Mouse (Mus musculus): ENCODE results near the gene Use1. TPM values are rescaled to one million over a fixed set of nuclear protein-coding genes. Genes with fewer than 3 reads are reported as not detected.

Gene Use1
- polyA plus RNA-seq, 1 experiment from 2014 or later, result 95.4 TPM

- peak within 1 kb of the TSS; percentile 79 to 83 for H3K4me3 ChIP-seq (ENCODE audit: control insufficient read depth in 1 of 2, insufficient read depth in 1 of 2, low read depth in 1 of 2, low read length in 2 of 2)
- WGBS, result 1% methylated on average over 67 of the region's 68 CpGs
- peak within 1 kb of the TSS; percentile 72 for H3K9ac ChIP-seq (ENCODE audit: low read length)
- peak within 1 kb of the TSS; percentile 63 for H3K4me2 ChIP-seq (ENCODE audit: low read length)
- H3K36me3 ChIP-seq (ENCODE audit: control insufficient read depth, insufficient read depth, low read length), result peaks cover 46% of the 10 kb centered on the region
- peaks cover 8 to 31% of the 10 kb centered on the region in 2 experiments for H3K4me1 ChIP-seq (ENCODE audit: control insufficient read depth in 2 of 2, insufficient read depth in 2 of 2, low read length in 2 of 2)
- peak within 1 kb of the TSS; percentile 80 to 87 for H3K27ac ChIP-seq (replicated peaks in 1 of 2; ENCODE audit: control insufficient read depth in 1 of 2, insufficient read depth in 1 of 2, low read depth in 2 of 2, low read length in 2 of 2)
- H3K9me3 ChIP-seq (ENCODE audit: control insufficient read depth, low read length), result no peaks in the 10 kb centered on the region
- no peaks in the 10 kb centered on the region for H3K27me3 ChIP-seq (ENCODE audit: control insufficient read depth, insufficient read depth, low read length)
- ATAC-seq (ENCODE audit: insufficient number of reproducible peaks, insufficient read depth, low FRiP score, low read depth), result peak; percentile 86
Measured at GRCm38 (mm10) chr8:71371236-71371848, 4.7 kb downstream of the Use1 start, which contains the start of gene Ocel1. TSS of gene Ocel1 (plus strand) at chr8:71371298.

- Histone ChIP-seq H3K4me1 (ENCODE audit: control insufficient read depth in 2 of 2, insufficient read depth in 2 of 2, low read length in 2 of 2) (peaks cover 12 to 35% of the 10 kb centered on the region in 2 experiments), H3K36me3 (ENCODE audit: control insufficient read depth, insufficient read depth, low read length) (peaks cover 56% of the 10 kb centered on the region), H3K9me3 (ENCODE audit: control insufficient read depth, low read length) (no peaks in the 10 kb centered on the region), H3K27me3 (ENCODE audit: control insufficient read depth, insufficient read depth, low read length) (no peaks in the 10 kb centered on the region), H3K4me2 (ENCODE audit: low read length) (no peak overlapping the region), H3K9ac (ENCODE audit: low read length) (no peak overlapping the region), H3K27ac (replicated peaks in 1 of 2; ENCODE audit: control insufficient read depth in 1 of 2, insufficient read depth in 1 of 2, low read depth in 2 of 2, low read length in 2 of 2) (no peak overlapping the region), H3K4me3 (ENCODE audit: control insufficient read depth in 1 of 2, insufficient read depth in 1 of 2, low read depth in 1 of 2, low read length in 2 of 2) (no peak overlapping the region)
- no peak for ATAC-seq (ENCODE audit: insufficient number of reproducible peaks, insufficient read depth, low FRiP score, low read depth)
- WGBS, result 85% methylated on average over 12 of the region's 12 CpGs
Measured at GRCm38 (mm10) chr8:71372427-71372826, 5.8 kb downstream of the Use1 start.

GRCm38 (mm10) chr8:71373000-71373399 lies 6.4 kb downstream of the Use1 start:
- Histone ChIP-seq H3K4me3 (ENCODE audit: control insufficient read depth in 1 of 2, insufficient read depth in 1 of 2, low read depth in 1 of 2, low read length in 2 of 2) (no peak overlapping the region), H3K4me2 (ENCODE audit: low read length) (no peak overlapping the region), H3K4me1 (ENCODE audit: control insufficient read depth in 2 of 2, insufficient read depth in 2 of 2, low read length in 2 of 2) (peaks cover 9 to 30% of the 10 kb centered on the region in 2 experiments), H3K36me3 (ENCODE audit: control insufficient read depth, insufficient read depth, low read length) (peaks cover 62% of the 10 kb centered on the region), H3K9me3 (ENCODE audit: control insufficient read depth, low read length) (no peaks in the 10 kb centered on the region), H3K9ac (ENCODE audit: low read length) (no peak overlapping the region), H3K27ac (replicated peaks in 1 of 2; ENCODE audit: control insufficient read depth in 1 of 2, insufficient read depth in 1 of 2, low read depth in 2 of 2, low read length in 2 of 2) (no peak overlapping the region), H3K27me3 (ENCODE audit: control insufficient read depth, insufficient read depth, low read length) (no peaks in the 10 kb centered on the region)
- ATAC-seq (ENCODE audit: insufficient number of reproducible peaks, insufficient read depth, low FRiP score, low read depth), result no peak
- 90% methylated on average over 3 of the region's 3 CpGs for WGBS

GRCm38 (mm10) chr8:71374616-71375206 lies 8.1 kb downstream of the Use1 start:
- 75% methylated on average over 17 of the region's 17 CpGs for WGBS
- Histone ChIP-seq H3K9ac (ENCODE audit: low read length) (no peak overlapping the region), H3K4me3 (ENCODE audit: control insufficient read depth in 1 of 2, insufficient read depth in 1 of 2, low read depth in 1 of 2, low read length in 2 of 2) (no peak overlapping the region), H3K36me3 (ENCODE audit: control insufficient read depth, insufficient read depth, low read length) (peaks cover 59% of the 10 kb centered on the region), H3K9me3 (ENCODE audit: control insufficient read depth, low read length) (no peaks in the 10 kb centered on the region), H3K4me2 (ENCODE audit: low read length) (no peak overlapping the region), H3K27ac (replicated peaks in 1 of 2; ENCODE audit: control insufficient read depth in 1 of 2, insufficient read depth in 1 of 2, low read depth in 2 of 2, low read length in 2 of 2) (no peak overlapping the region), H3K27me3 (ENCODE audit: control insufficient read depth, insufficient read depth, low read length) (no peaks in the 10 kb centered on the region), H3K4me1 (ENCODE audit: control insufficient read depth in 2 of 2, insufficient read depth in 2 of 2, low read length in 2 of 2) (peaks cover 12 to 33% of the 10 kb centered on the region in 2 experiments)
- ATAC-seq (ENCODE audit: insufficient number of reproducible peaks, insufficient read depth, low FRiP score, low read depth), result no peak

- 0 out of 4 replicates have a peak overlapping the region, but pooled peaks of 1 of the 2 experiments have one; percentile 39 for H3K27ac ChIP-seq (replicated peaks in 1 of 2; ENCODE audit: control insufficient read depth in 1 of 2, insufficient read depth in 1 of 2, low read depth in 2 of 2, low read length in 2 of 2)
- whole genome bisulfite sequencing, result 12% methylated on average over 72 of the region's 74 CpGs
- peaks cover 17 to 33% of the 10 kb centered on the region in 2 experiments for H3K4me1 ChIP-seq (ENCODE audit: control insufficient read depth in 2 of 2, insufficient read depth in 2 of 2, low read length in 2 of 2)
- no peaks in the 10 kb centered on the region for H3K9me3 ChIP-seq (ENCODE audit: control insufficient read depth, low read length)
- H3K27me3 ChIP-seq (ENCODE audit: control insufficient read depth, insufficient read depth, low read length), result no peaks in the 10 kb centered on the region
- no peak for ATAC-seq (ENCODE audit: insufficient number of reproducible peaks, insufficient read depth, low FRiP score, low read depth)
- H3K4me2 ChIP-seq (ENCODE audit: low read length), result peak overlapping the region; percentile 59
- H3K4me3 ChIP-seq (ENCODE audit: control insufficient read depth in 1 of 2, insufficient read depth in 1 of 2, low read depth in 1 of 2, low read length in 2 of 2), result peak overlapping the region in 1 of 2 experiments; percentile 20; a peak in 2 of 4 replicates
- peak overlapping the region; percentile 52; the same call in 1 of the 2 replicates for H3K9ac ChIP-seq (ENCODE audit: low read length)
- peaks cover 57% of the 10 kb centered on the region for H3K36me3 ChIP-seq (ENCODE audit: control insufficient read depth, insufficient read depth, low read length)
Measured at GRCm38 (mm10) chr8:71375581-71376422, 9.2 kb downstream of the Use1 start.

- peaks cover 57% of the 10 kb centered on the region for H3K36me3 ChIP-seq (ENCODE audit: control insufficient read depth, insufficient read depth, low read length)
- H3K4me2 ChIP-seq (ENCODE audit: low read length), result peak overlapping the region; percentile 59
- peak overlapping the region; percentile 52; the same call in 1 of the 2 replicates for H3K9ac ChIP-seq (ENCODE audit: low read length)
- WGBS, result 55% methylated on average over 8 of the region's 8 CpGs
- H3K4me1 ChIP-seq (ENCODE audit: control insufficient read depth in 2 of 2, insufficient read depth in 2 of 2, low read length in 2 of 2), result peaks cover 17 to 32% of the 10 kb centered on the region in 2 experiments
- H3K27ac ChIP-seq (replicated peaks in 1 of 2; ENCODE audit: control insufficient read depth in 1 of 2, insufficient read depth in 1 of 2, low read depth in 2 of 2, low read length in 2 of 2), result no peak overlapping the region
- H3K9me3 ChIP-seq (ENCODE audit: control insufficient read depth, low read length), result no peaks in the 10 kb centered on the region
- ATAC-seq (ENCODE audit: insufficient number of reproducible peaks, insufficient read depth, low FRiP score, low read depth), result no peak
- peak overlapping the region in 1 of 2 experiments; percentile 20; a peak in 1 of 4 replicates for H3K4me3 ChIP-seq (ENCODE audit: control insufficient read depth in 1 of 2, insufficient read depth in 1 of 2, low read depth in 1 of 2, low read length in 2 of 2)
- H3K27me3 ChIP-seq (ENCODE audit: control insufficient read depth, insufficient read depth, low read length), result no peaks in the 10 kb centered on the region
Measured at GRCm38 (mm10) chr8:71376423-71377030, 9.9 kb downstream of the Use1 start.

GRCm38 (mm10) chr8:71379008-71379407 lies 12.4 kb downstream of the Use1 start:
- H3K4me1 ChIP-seq (ENCODE audit: control insufficient read depth in 2 of 2, insufficient read depth in 2 of 2, low read length in 2 of 2), result peaks cover 17 to 45% of the 10 kb centered on the region in 2 experiments
- H3K27me3 ChIP-seq (ENCODE audit: control insufficient read depth, insufficient read depth, low read length), result no peaks in the 10 kb centered on the region
- no peaks in the 10 kb centered on the region for H3K9me3 ChIP-seq (ENCODE audit: control insufficient read depth, low read length)
- H3K4me3 ChIP-seq (ENCODE audit: control insufficient read depth in 1 of 2, insufficient read depth in 1 of 2, low read depth in 1 of 2, low read length in 2 of 2), result peak overlapping the region in 1 of 2 experiments; percentile 88; a peak in 1 of 4 replicates
- ATAC-seq (ENCODE audit: insufficient number of reproducible peaks, insufficient read depth, low FRiP score, low read depth), result no peak
- H3K36me3 ChIP-seq (ENCODE audit: control insufficient read depth, insufficient read depth, low read length), result peaks cover 45% of the 10 kb centered on the region
- peak overlapping the region; percentile 98 for H3K4me2 ChIP-seq (ENCODE audit: low read length)
- no peak overlapping the region for H3K9ac ChIP-seq (ENCODE audit: low read length)
- no peak overlapping the region for H3K27ac ChIP-seq (replicated peaks in 1 of 2; ENCODE audit: control insufficient read depth in 1 of 2, insufficient read depth in 1 of 2, low read depth in 2 of 2, low read length in 2 of 2)
- WGBS, result 79% methylated on average over 4 of the region's 4 CpGs
